Comparison of ENCODE assay signal across 17 mouse cellular contexts in the genomic region with DNA sequence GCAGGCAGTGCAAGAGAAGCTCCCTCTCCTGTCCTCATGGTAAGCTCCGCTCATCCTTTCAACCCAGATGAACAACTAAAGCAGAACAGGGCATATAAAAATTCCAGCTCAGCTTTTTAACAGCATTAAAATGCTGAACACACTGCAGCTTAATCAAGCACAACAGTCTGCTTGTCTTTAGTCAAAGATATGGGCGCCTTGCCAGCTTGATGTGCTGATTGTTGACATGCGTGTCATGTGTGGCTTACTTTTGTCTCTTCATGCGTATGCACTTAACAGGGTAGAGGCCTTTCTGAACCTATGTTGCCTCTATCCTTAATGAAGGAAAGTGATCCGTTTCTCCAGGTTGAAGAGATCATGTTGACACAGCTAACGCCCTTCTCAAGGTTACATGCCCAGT.
DNase-seq lines count a peak whose midpoint lies in the region; ATAC-seq and TF ChIP-seq lines count a peak whose summit lies in the region.
"Had no signal": no experiment of that assay in that cellular context is flagged by ENCODE, and none has a peak within 500 bp of the region (broad histone marks: within the 10 kb centered on the region; RNA-seq: fewer than 3 reads in every experiment).

No protein-coding gene starts in this region.

- no peak for TF ChIP-seq CTCF in lung, adult 2 months (IDR thresholded peaks at IDR 0.05; ENCODE audit: insufficient read depth, low read length)
- TF ChIP-seq CTCF in brain, embryonic 14.5 days (IDR thresholded peaks at IDR 0.05; ENCODE audit: borderline replicate concordance, extremely low read depth, insufficient read depth, insufficient read length) = no peak

- H3K36me3 ChIP-seq in hindbrain, embryonic 12.5 days = peaks cover 12% of the 10 kb centered on the region
- H3K36me3 ChIP-seq in hindbrain, embryonic 10.5 days = peaks cover 62% of the 10 kb centered on the region
- H3K36me3 ChIP-seq in hindbrain, embryonic 15.5 days = peaks cover 13% of the 10 kb centered on the region

- H3K4me1 ChIP-seq in hindbrain, embryonic 12.5 days = peaks cover 2% of the 10 kb centered on the region
- H3K4me1 ChIP-seq in hindbrain, embryonic 10.5 days (replicated peaks) = no peaks in the 10 kb centered on the region
- no peaks in the 10 kb centered on the region for H3K4me1 ChIP-seq in lung, adult 2 months (ENCODE audit: control insufficient read depth, insufficient read depth, low read length)
- peaks cover 5% of the 10 kb centered on the region for H3K4me1 ChIP-seq in hindbrain, embryonic 15.5 days (replicated peaks)
- H3K4me1 ChIP-seq: heart, embryonic 13.5 days; limb, embryonic 12.5 days had no signal

- no peak overlapping the region for H3K9ac ChIP-seq in hindbrain, embryonic 12.5 days
- H3K9ac ChIP-seq in hindbrain, embryonic 15.5 days = no peak overlapping the region
- H3K9ac ChIP-seq: heart, embryonic 13.5 days; limb, embryonic 12.5 days; liver, embryonic 14.5 days had no signal

- H3K27ac ChIP-seq in hindbrain, embryonic 12.5 days = peak overlapping the region; percentile 44; the same call in 1 of the 2 replicates
- H3K27ac ChIP-seq in hindbrain, embryonic 10.5 days = no peak overlapping the region
- H3K27ac ChIP-seq in hindbrain, embryonic 15.5 days (replicated peaks) = no peak overlapping the region; the same call in 1 of the 2 replicates
- H3K27ac ChIP-seq: heart, embryonic 13.5 days; layer of hippocampus, adult 2 months; limb, embryonic 12.5 days; liver, embryonic 14.5 days; macrophage had no signal

- no peak overlapping the region for H3K4me2 ChIP-seq in hindbrain, embryonic 12.5 days (replicated peaks)
- no peak overlapping the region for H3K4me2 ChIP-seq in hindbrain, embryonic 15.5 days
- H3K4me2 ChIP-seq: heart, embryonic 13.5 days; limb, embryonic 12.5 days had no signal

- TF ChIP-seq POLR2A in lung, adult 2 months (IDR thresholded peaks at IDR 0.05; ENCODE audit: borderline replicate concordance, extremely low read depth, low read depth, low read length) = no peak
- TF ChIP-seq POLR2A in brain, embryonic 14.5 days (IDR thresholded peaks at IDR 0.05; ENCODE audit: borderline replicate concordance, extremely low read depth, insufficient read depth, insufficient read length, poor library complexity, severe bottlenecking) = no peak

- no peaks in the 10 kb centered on the region for H3K9me3 ChIP-seq in hindbrain, embryonic 12.5 days (replicated peaks)
- no peaks in the 10 kb centered on the region for H3K9me3 ChIP-seq in hindbrain, embryonic 10.5 days
- H3K9me3 ChIP-seq in hindbrain, embryonic 15.5 days = no peaks in the 10 kb centered on the region
- H3K9me3 ChIP-seq: heart, embryonic 13.5 days; limb, embryonic 12.5 days had no signal

- WGBS in hindbrain, embryonic 12.5 days = 68% methylated on average over 6 of the region's 6 CpGs
- WGBS in hindbrain, embryonic 10.5 days = 79% methylated on average over 6 of the region's 6 CpGs
- 75% methylated on average over 6 of the region's 6 CpGs for WGBS in lung, adult 2 months
- 49% methylated on average over 6 of the region's 6 CpGs for WGBS in hindbrain, embryonic 15.5 days

- no peak for DNase-seq in hindbrain, embryonic 10.5 days (ENCODE audit: low spot score)
- DNase-seq in lung, postnatal 14 days = peak; percentile 5
- no peak for DNase-seq in lung, adult 2 months
- peak; percentile 81 for DNase-seq in brain, embryonic 14.5 days (ENCODE audit: low read depth)
- DNase-seq in frontal cortex, postnatal 36 days (ENCODE audit: low spot score in 2 of 2) = no peak
- DNase-seq: adrenal gland, adult 2 months; cerebellum, adult 8-10 months; heart, postnatal 4 days; kidney, adult 11 months; thymus, adult 2 months had no signal

- peak; percentile 38; the same call in 1 of the 2 replicates for ATAC-seq in hindbrain, embryonic 12.5 days (ENCODE audit: low FRiP score)
- ATAC-seq in hindbrain, embryonic 15.5 days (ENCODE audit: low FRiP score, low read depth) = peak; percentile 45; the same call in 1 of the 2 replicates

- no peak overlapping the region for H3K4me3 ChIP-seq in hindbrain, embryonic 12.5 days
- H3K4me3 ChIP-seq in hindbrain, embryonic 10.5 days = no peak overlapping the region
- no peak overlapping the region for H3K4me3 ChIP-seq in lung, adult 2 months (replicated peaks; ENCODE audit: extremely low read depth, low read depth, low read length)
- H3K4me3 ChIP-seq in hindbrain, embryonic 15.5 days = no peak overlapping the region
- H3K4me3 ChIP-seq: heart, embryonic 13.5 days; layer of hippocampus, adult 2 months; limb, embryonic 12.5 days had no signal

- H3K27me3 ChIP-seq in hindbrain, embryonic 12.5 days = no peaks in the 10 kb centered on the region
- no peaks in the 10 kb centered on the region for H3K27me3 ChIP-seq in hindbrain, embryonic 10.5 days (ENCODE audit: insufficient read depth, poor library complexity, severe bottlenecking)
- H3K27me3 ChIP-seq in hindbrain, embryonic 15.5 days = no peaks in the 10 kb centered on the region
- H3K27me3 ChIP-seq: heart, embryonic 13.5 days; limb, embryonic 12.5 days had no signal

Comparison
In these comparisons a context has a peak if more than half of its experiments do, and no peak if none do; other contexts are left out.
1. DNase-seq: peak in lung, postnatal 14 days (single experiment) and brain, embryonic 14.5 days (single experiment); none in hindbrain, embryonic 10.5 days (single experiment), lung, adult 2 months (single experiment) and frontal cortex, postnatal 36 days (0 of 2).